Mouse (Mus musculus) skeletal muscle tissue, adult 2 months (tissue): ENCODE measurements around the gene Pnpla7.
A peak's percentile ranks its signal among the peaks of the same experiment; 100 is the strongest.

ENCODE experiments used
- DNase-seq: peaks from one replicate; pipeline ENCODE4 v3.0.0-alpha.2; 2012; ENCODE audit warnings: low read depth, low spot score

Pnpla7 gene

GRCm38 (mm10) chr2:25069537-25069936 lies 93.7 kb downstream of the Pnpla7 start:
- DNase-seq, result no peak

GRCm38 (mm10) chr2:25072398-25072797 lies 96.6 kb downstream of the Pnpla7 start:
- no peak for DNase-seq

- DNase-seq, result peak; percentile 34
Measured at GRCm38 (mm10) chr2:25075506-25075905, 99.7 kb downstream of the Pnpla7 start.

- no peak for DNase-seq
Measured at GRCm38 (mm10) chr2:25078967-25079366, 103.1 kb downstream of the Pnpla7 start.

GRCm38 (mm10) chr2:25080076-25080475 lies 104.2 kb downstream of the Pnpla7 start, which contains the start of gene Entpd8:
TSS of gene Entpd8 (plus strand) at chr2:25080304.
- DNase-seq, result no peak

- DNase-seq, result no peak
Measured at GRCm38 (mm10) chr2:25083697-25084096, 107.9 kb downstream of the Pnpla7 start.

- no peak for DNase-seq
Measured at GRCm38 (mm10) chr2:25085571-25085970, 109.7 kb downstream of the Pnpla7 start.

- no peak for DNase-seq
Measured at GRCm38 (mm10) chr2:25087842-25088241, 112.0 kb downstream of the Pnpla7 start.

GRCm38 (mm10) chr2:25088636-25089035 lies 112.8 kb downstream of the Pnpla7 start:
- no peak for DNase-seq

GRCm38 (mm10) chr2:25094785-25095108 lies 118.9 kb downstream of the Pnpla7 start:
- no peak for DNase-seq

- no peak for DNase-seq
Measured at GRCm38 (mm10) chr2:25095109-25095850, 119.4 kb downstream of the Pnpla7 start, which contains the start of gene Noxa1. TSS of gene Noxa1 (minus strand) at chr2:25095149.

GRCm38 (mm10) chr2:25098005-25098615 lies 122.3 kb downstream of the Pnpla7 start:
- DNase-seq, result no peak

- no peak for DNase-seq
Measured at GRCm38 (mm10) chr2:25098956-25099355, 123.1 kb downstream of the Pnpla7 start.

GRCm38 (mm10) chr2:25099703-25100102 lies 123.9 kb downstream of the Pnpla7 start:
- DNase-seq, result no peak
